Mouse (Mus musculus) hindbrain, embryonic 16.5 days (tissue): ENCODE results near the gene Ptprj. TPM values are rescaled to one million over a fixed set of nuclear protein-coding genes. Genes with fewer than 3 reads are reported as not detected.
A peak's percentile ranks its signal among the peaks of the same experiment; 100 is the strongest.
"Not testable (repeated sequence)": the region's sequence is repeated elsewhere in the genome, so short reads cannot be mapped to it uniquely, and the experiment has no call there.

Source experiments
- ATAC-seq: fragments of 200-750 bp; cut with Nextera tagmentation; 2 replicates; pipeline ENCODE4 v1.8.0; 2017; ENCODE audit warnings: moderate TSS enrichment, moderate library complexity
- H3K27ac ChIP-seq: fragments of 300-500 bp; sonication (generic); 2 replicates; pipeline ENCODE4 v1.5.1; 2014; ENCODE audit warnings: low read depth, mild to moderate bottlenecking, control low read depth, low read length, moderate library complexity
- H3K27me3 ChIP-seq: fragments of 300-500 bp; sonication (generic); replicated peaks from 2 replicates; pipeline ENCODE4 v1.6.1; 2014; ENCODE audit warnings: low read length; ENCODE audit not compliant: control insufficient read depth, insufficient read depth
- H3K36me3 ChIP-seq: fragments of 300-500 bp; sonication (generic); 2 replicates; pipeline ENCODE4 v1.6.1; 2014; ENCODE audit warnings: mild to moderate bottlenecking, low read length, moderate library complexity, mixed read lengths; ENCODE audit not compliant: control insufficient read depth, insufficient read depth
- H3K4me1 ChIP-seq: fragments of 300-500 bp; sonication (generic); 2 replicates; pipeline ENCODE4 v1.6.1; 2014; ENCODE audit warnings: low read depth, low read length; ENCODE audit not compliant: control insufficient read depth, insufficient read depth
- H3K4me2 ChIP-seq: fragments of 300-500 bp; sonication (generic); 2 replicates; pipeline ENCODE4 v1.6.1; 2014; ENCODE audit warnings: mild to moderate bottlenecking, low read length, control low read depth, moderate library complexity
- H3K4me3 ChIP-seq: fragments of 300-500 bp; sonication (generic); 2 replicates; pipeline ENCODE4 v1.5.1; 2014; ENCODE audit warnings: mild to moderate bottlenecking, low read length, control low read depth, moderate library complexity
- H3K9ac ChIP-seq: fragments of 300-500 bp; sonication (generic); 2 replicates; pipeline ENCODE4 v1.6.1; 2014; ENCODE audit warnings: low read depth, mild to moderate bottlenecking, control low read depth, low read length, moderate library complexity
- H3K9me3 ChIP-seq: fragments of 300-500 bp; sonication (generic); 2 replicates; pipeline ENCODE4 v1.6.1; 2014; ENCODE audit warnings: mild to moderate bottlenecking, low read length, moderate library complexity; ENCODE audit not compliant: control insufficient read depth
- WGBS: fragments of 180-500 bp; shearing (Covaris S2); extraction: QIAGEN DNeasy Blood & Tissue Kit; methylation state at CpG from one replicate; pipeline ENCODE4 v1.1.7; 2014; 5-methylcytosine and 5-hydroxymethylcytosine counted together
- polyA plus RNA-seq: library from polyadenylated mRNA; unstranded; fragments of >200 nt; fragmentation: Nextera tagmentation; extraction: Ambion mirVana; gene quantifications from 2 replicates; pipeline ENCODE4 v1.2.1, GENCODE M21; 2015

Gene Ptprj
- polyA plus RNA-seq, 1 experiment from 2014 or later: 6.0 TPM

- H3K4me2 ChIP-seq: no peak overlapping the region
Measured at GRCm38 (mm10) chr2:90443811-90444210, 136.6 kb downstream of the Ptprj start.

GRCm38 (mm10) chr2:90441811-90442210 lies 138.6 kb downstream of the Ptprj start:
- not testable (repeated sequence) for H3K4me2 ChIP-seq, H3K9me3 ChIP-seq, H3K27ac ChIP-seq, H3K4me3 ChIP-seq, ATAC-seq, H3K4me1 ChIP-seq, H3K9ac ChIP-seq, H3K27me3 ChIP-seq, H3K36me3 ChIP-seq
- 46% methylated on average over 4 of the region's 4 CpGs for WGBS

More at GRCm38 (mm10) chr2:90443811-90444210, 136.6 kb downstream of the Ptprj start:
- H3K4me3 ChIP-seq: no peak overlapping the region
- H3K9ac ChIP-seq: no peak overlapping the region
- no peak for ATAC-seq
- no peak overlapping the region for H3K27ac ChIP-seq
- no peaks in the 10 kb centered on the region; the same call in 1 of the 2 replicates for H3K36me3 ChIP-seq
- WGBS: 87% methylated on average over 5 of the region's 5 CpGs
- no peaks in the 10 kb centered on the region for H3K9me3 ChIP-seq
- no peaks in the 10 kb centered on the region for H3K27me3 ChIP-seq
- H3K4me1 ChIP-seq: no peaks in the 10 kb centered on the region

DNA sequence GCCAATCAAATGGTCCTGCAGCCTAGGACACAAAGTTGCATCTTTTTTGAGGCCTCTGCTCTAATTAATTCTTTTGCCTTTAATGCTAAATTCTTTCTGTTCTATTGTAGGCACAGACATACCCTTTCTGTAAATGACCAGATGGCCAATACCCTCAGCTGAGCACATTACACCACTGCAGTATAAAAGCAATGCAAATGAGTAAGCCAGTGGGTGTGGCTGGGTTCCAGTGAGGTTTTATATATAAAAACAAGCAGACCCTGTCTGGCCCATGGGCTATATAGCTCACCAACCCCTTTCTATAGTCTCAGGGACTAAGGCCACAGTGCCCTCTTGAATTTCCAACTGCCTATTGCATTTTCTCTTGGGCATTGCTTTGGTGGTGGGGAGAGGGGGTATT lies 140.3 kb downstream of the Ptprj start:
- ATAC-seq, H3K27ac ChIP-seq, H3K9ac ChIP-seq, H3K4me1 ChIP-seq, H3K27me3 ChIP-seq, H3K4me3 ChIP-seq, H3K36me3 ChIP-seq, H3K9me3 ChIP-seq, H3K4me2 ChIP-seq: not testable (repeated sequence)

- H3K36me3 ChIP-seq, H3K4me2 ChIP-seq, H3K9ac ChIP-seq, H3K4me3 ChIP-seq, H3K27me3 ChIP-seq, H3K9me3 ChIP-seq, ATAC-seq, H3K27ac ChIP-seq, H3K4me1 ChIP-seq: not testable (repeated sequence)
- 83% methylated on average over 1 of the region's 5 CpGs for WGBS
Measured at GRCm38 (mm10) chr2:90437453-90437852, 143.0 kb downstream of the Ptprj start.

GRCm38 (mm10) chr2:90429782-90430181 lies 150.7 kb downstream of the Ptprj start:
- no CpG with 5 or more reads among the region's 4 CpGs for WGBS

GRCm38 (mm10) chr2:90428988-90429717 lies 151.3 kb downstream of the Ptprj start:
- not testable (repeated sequence) for H3K27ac ChIP-seq, H3K9ac ChIP-seq, H3K4me1 ChIP-seq, H3K27me3 ChIP-seq, H3K4me3 ChIP-seq, H3K9me3 ChIP-seq, H3K36me3 ChIP-seq, H3K4me2 ChIP-seq
- WGBS: no CpG with 5 or more reads among the region's 11 CpGs
- peak; percentile 50; the same call in 1 of the 2 replicates for ATAC-seq

More at GRCm38 (mm10) chr2:90429782-90430181, 150.7 kb downstream of the Ptprj start:
- not testable (repeated sequence) for H3K36me3 ChIP-seq, H3K27ac ChIP-seq, H3K4me1 ChIP-seq, H3K4me2 ChIP-seq, H3K9me3 ChIP-seq, H3K4me3 ChIP-seq, H3K9ac ChIP-seq, H3K27me3 ChIP-seq
- ATAC-seq: peak; percentile 71; the same call in 1 of the 2 replicates

DNA sequence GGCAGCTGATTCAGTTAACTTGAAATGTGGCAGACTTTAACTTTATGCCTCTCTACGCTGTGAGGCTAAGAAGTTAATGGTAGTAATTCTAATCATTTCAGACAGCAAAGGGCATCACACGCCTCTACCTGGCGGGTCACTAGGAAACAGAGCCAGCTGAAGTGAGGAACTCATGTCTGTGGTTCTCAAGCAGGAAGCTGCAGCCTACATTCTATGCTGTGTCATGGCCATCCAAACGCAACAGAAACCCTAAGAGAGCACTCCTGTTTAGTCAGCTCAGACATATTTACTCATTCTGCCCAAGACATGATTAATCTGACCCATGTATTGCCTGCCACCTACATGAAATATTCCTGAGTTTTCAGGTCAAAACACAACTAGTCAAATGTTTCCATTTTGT lies 155.5 kb downstream of the Ptprj start:
- H3K36me3 ChIP-seq, H3K4me2 ChIP-seq, H3K9ac ChIP-seq, ATAC-seq, H3K4me3 ChIP-seq, H3K9me3 ChIP-seq, H3K27ac ChIP-seq, H3K27me3 ChIP-seq, H3K4me1 ChIP-seq: not testable (repeated sequence)
- no CpG with 5 or more reads among the region's 4 CpGs for WGBS

- not testable (repeated sequence) for H3K4me2 ChIP-seq, ATAC-seq, H3K9me3 ChIP-seq, H3K9ac ChIP-seq, H3K4me3 ChIP-seq, H3K36me3 ChIP-seq, H3K27me3 ChIP-seq, H3K27ac ChIP-seq, H3K4me1 ChIP-seq
- WGBS: 80% methylated on average over 6 of the region's 6 CpGs
Measured at GRCm38 (mm10) chr2:90422282-90422681, 158.2 kb downstream of the Ptprj start.

DNA sequence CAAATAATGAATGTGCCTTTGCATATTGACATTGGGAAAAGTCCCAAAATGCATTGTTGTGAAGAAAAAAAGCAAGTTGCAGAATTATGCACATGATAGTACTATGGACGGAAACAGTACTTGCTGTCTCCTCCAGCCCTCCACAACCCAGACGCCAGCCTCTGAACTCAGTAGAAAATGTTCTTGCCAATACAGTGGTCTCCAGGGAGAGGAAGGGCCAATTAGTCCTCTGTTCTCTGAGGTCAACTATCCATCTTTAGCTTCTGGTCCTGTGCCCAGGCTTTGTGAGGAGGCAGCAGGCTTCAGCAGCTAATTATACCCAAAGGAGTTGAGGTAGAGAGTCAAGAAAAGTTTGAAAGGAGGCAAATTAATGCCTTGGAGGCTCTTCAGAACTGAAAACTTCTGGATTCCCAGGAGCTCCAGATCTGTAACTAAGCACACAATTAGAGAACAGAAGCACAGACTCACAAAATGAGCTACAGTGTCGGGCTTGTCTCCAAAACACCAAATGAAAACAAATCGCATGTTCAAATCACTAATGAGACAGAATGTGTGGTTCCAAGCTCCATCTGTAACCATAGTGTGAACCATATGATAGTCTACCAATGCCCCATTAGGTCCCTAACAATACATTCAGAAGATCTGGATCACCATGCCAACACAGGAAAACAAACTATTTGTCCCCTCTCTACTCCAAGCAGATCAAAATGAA lies 166.2 kb downstream of the Ptprj start:
- not testable (repeated sequence) for H3K27ac ChIP-seq, H3K4me3 ChIP-seq, H3K9ac ChIP-seq, H3K4me2 ChIP-seq, H3K27me3 ChIP-seq, H3K4me1 ChIP-seq, H3K36me3 ChIP-seq, H3K9me3 ChIP-seq
- WGBS: 68% methylated on average over 4 of the region's 4 CpGs
- peak; percentile 63 for ATAC-seq
